Mouse (Mus musculus) spleen, adult 2 months (tissue): ENCODE data around the gene E2f1. TPM values are rescaled to one million over a fixed set of nuclear protein-coding genes. Genes with fewer than 3 reads are reported as not detected.

Source experiments
- DNase-seq, 2 experiments: peaks; one replicate each; pipeline versions ENCODE4 v3.0.0 to v3.0.0-alpha.2; 2012 to 2021; ENCODE audit warnings: low spot score in 2 of 2, low read depth in 1 of 2
- H3K27ac ChIP-seq: fragments of 200-500 bp; 2 replicates; pipeline ENCODE4 v1.5.1; 2012; ENCODE audit warnings: low read length, inconsistent platforms; ENCODE audit not compliant: insufficient read depth
- H3K27me3 ChIP-seq: fragments of 200-500 bp; 2 replicates; pipeline ENCODE4 v1.6.1; 2012; ENCODE audit warnings: mild to moderate bottlenecking, moderate library complexity, low read length, inconsistent platforms; ENCODE audit not compliant: control insufficient read depth, insufficient read depth
- H3K36me3 ChIP-seq: fragments of 200-500 bp; 2 replicates; pipeline ENCODE4 v1.6.1; 2012; ENCODE audit warnings: mild to moderate bottlenecking, low read length, inconsistent platforms; ENCODE audit not compliant: control insufficient read depth, insufficient read depth
- H3K4me1 ChIP-seq: fragments of 200-500 bp; 2 replicates; pipeline ENCODE4 v1.6.1; 2011; ENCODE audit warnings: inconsistent platforms; ENCODE audit not compliant: control insufficient read depth, insufficient read depth, insufficient read length
- H3K4me3 ChIP-seq: fragments of 200-500 bp; 2 replicates; pipeline ENCODE4 v1.5.1; 2011; ENCODE audit warnings: mild to moderate bottlenecking, inconsistent platforms; ENCODE audit not compliant: insufficient read depth, insufficient read length; ENCODE audit errors: extremely low read depth
- CTCF ChIP-seq: fragments of 200-500 bp; IDR thresholded peaks from 2 replicates; pipeline ENCODE4 v1.5.1; 2011; ENCODE audit warnings: mild to moderate bottlenecking, inconsistent platforms; ENCODE audit not compliant: insufficient read depth, insufficient read length, insufficient replicate concordance; ENCODE audit errors: extremely low read depth
- POLR2A ChIP-seq: fragments of 200-500 bp; IDR thresholded peaks from 2 replicates; pipeline ENCODE4 v1.6.1; 2011; ENCODE audit warnings: low read depth, low read length, inconsistent platforms
- WGBS: fragments of 180-500 bp; shearing (Covaris S2); methylation state at CpG from one replicate; pipeline ENCODE4 v1.1.7; 2018; 5-methylcytosine and 5-hydroxymethylcytosine counted together
- polyA plus RNA-seq: library from polyadenylated mRNA; depleted of rRNA; stranded (reverse); fragments of >200 nt; gene quantifications from 2 replicates; pipeline ENCODE4 v1.2.3, GENCODE M21; 2012; rRNA removed

E2f1 gene
- polyA plus RNA-seq, result 11.0 and 21.5 TPM in 2 replicates

GRCm38 (mm10) chr2:154569836-154570286, at the start of gene E2f1:
Gene E2f1, minus strand, starts transcription at chr2:154569892.
- Histone ChIP-seq H3K27ac (peak within 1 kb of the TSS; percentile 54), H3K4me3 (peak within 1 kb of the TSS; percentile 63), H3K36me3 (no peaks in the 10 kb centered on the region), H3K27me3 (no peaks in the 10 kb centered on the region), H3K4me1 (peaks cover 7% of the 10 kb centered on the region)
- under 1% methylated on average over 44 of the region's 44 CpGs for WGBS
- DNase-seq, result peak; percentile 86 to 93
- TF ChIP-seq POLR2A (no peak), CTCF (no peak)

- Histone ChIP-seq H3K27me3 (no peaks in the 10 kb centered on the region), H3K4me3 (no peak overlapping the region), H3K27ac (no peak overlapping the region; the same call in 1 of the 2 replicates), H3K36me3 (no peaks in the 10 kb centered on the region), H3K4me1 (peaks cover 5% of the 10 kb centered on the region)
- no peak for DNase-seq
- WGBS, result 85% methylated on average over 3 of the region's 3 CpGs
- no peak for TF ChIP-seq POLR2A
- TF ChIP-seq CTCF, result no peak
Observed at GRCm38 (mm10) chr2:154617061-154617460, 47.4 kb upstream of the E2f1 start.

GRCm38 (mm10) chr2:154615674-154616073, 46.0 kb upstream of the E2f1 start:
- peak in 1 of 2 experiments; percentile 19 for DNase-seq
- no peaks in the 10 kb centered on the region for H3K27me3 ChIP-seq
- TF ChIP-seq POLR2A (no peak), CTCF (no peak)
- H3K4me3 ChIP-seq, result no peak overlapping the region
- H3K36me3 ChIP-seq, result no peaks in the 10 kb centered on the region
- WGBS, result 29% methylated on average over 5 of the region's 5 CpGs
- peak overlapping the region; percentile 16; the same call in 1 of the 2 replicates for H3K27ac ChIP-seq
- H3K4me1 ChIP-seq, result peaks cover 5% of the 10 kb centered on the region

- no peak for DNase-seq
Observed at GRCm38 (mm10) chr2:154614841-154615576, 45.3 kb upstream of the E2f1 start.

GRCm38 (mm10) chr2:154613118-154614115, 43.7 kb upstream of the E2f1 start, which contains the start of the genes Zfp341 and 4930519P11Rik:
Gene Zfp341, plus strand, starts transcription at chr2:154613297.
Gene 4930519P11Rik, minus strand, starts transcription at chr2:154613437.
- peak within 1 kb of the TSS; percentile 96 for H3K27ac ChIP-seq
- no peaks in the 10 kb centered on the region for H3K27me3 ChIP-seq
- H3K4me1 ChIP-seq, result peaks cover 5% of the 10 kb centered on the region
- peak; percentile 74 to 85 for DNase-seq
- peak within 1 kb of the TSS; percentile 61 for H3K4me3 ChIP-seq
- no peaks in the 10 kb centered on the region for H3K36me3 ChIP-seq
- WGBS, result under 1% methylated on average over 95 of the region's 98 CpGs
- TF ChIP-seq CTCF, result peak; percentile 73
- peak; percentile 87 for TF ChIP-seq POLR2A

More at GRCm38 (mm10) chr2:154614841-154615576, 45.3 kb upstream of the E2f1 start:
- no peaks in the 10 kb centered on the region for H3K36me3 ChIP-seq
- H3K4me3 ChIP-seq, result no peak overlapping the region
- WGBS, result 62% methylated on average over 19 of the region's 19 CpGs
- H3K27me3 ChIP-seq, result no peaks in the 10 kb centered on the region
- peak overlapping the region; percentile 16; the same call in 1 of the 2 replicates for H3K27ac ChIP-seq
- TF ChIP-seq CTCF (no peak), POLR2A (no peak)
- peaks cover 5% of the 10 kb centered on the region for H3K4me1 ChIP-seq

- Histone ChIP-seq H3K27ac (no peak overlapping the region), H3K4me1 (peaks cover 3% of the 10 kb centered on the region; the same call in 1 of the 2 replicates), H3K27me3 (no peaks in the 10 kb centered on the region), H3K36me3 (no peaks in the 10 kb centered on the region), H3K4me3 (no peak overlapping the region)
- WGBS, result 66% methylated on average over 10 of the region's 10 CpGs
- TF ChIP-seq CTCF (no peak), POLR2A (no peak)
- DNase-seq, result no peak
Observed at GRCm38 (mm10) chr2:154609050-154609767, 39.5 kb upstream of the E2f1 start.
